Mouse (Mus musculus) CD4-positive, CD25-positive, alpha-beta regulatory T cell, adult 2 months (primary cell): ENCODE data around the gene Dusp7.

Experiments used
- DNase-seq: peaks from one replicate; pipeline ENCODE4 v3.0.0-alpha.2; 2012; ENCODE audit warnings: low read depth, low spot score

The Dusp7 gene

GRCm38 (mm10) chr9:106378753-106379152, 10.3 kb downstream of the Dusp7 start:
- DNase-seq, result no peak

GRCm38 (mm10) chr9:106386181-106386864, 17.9 kb downstream of the Dusp7 start:
- DNase-seq, result peak; percentile 65

DNA sequence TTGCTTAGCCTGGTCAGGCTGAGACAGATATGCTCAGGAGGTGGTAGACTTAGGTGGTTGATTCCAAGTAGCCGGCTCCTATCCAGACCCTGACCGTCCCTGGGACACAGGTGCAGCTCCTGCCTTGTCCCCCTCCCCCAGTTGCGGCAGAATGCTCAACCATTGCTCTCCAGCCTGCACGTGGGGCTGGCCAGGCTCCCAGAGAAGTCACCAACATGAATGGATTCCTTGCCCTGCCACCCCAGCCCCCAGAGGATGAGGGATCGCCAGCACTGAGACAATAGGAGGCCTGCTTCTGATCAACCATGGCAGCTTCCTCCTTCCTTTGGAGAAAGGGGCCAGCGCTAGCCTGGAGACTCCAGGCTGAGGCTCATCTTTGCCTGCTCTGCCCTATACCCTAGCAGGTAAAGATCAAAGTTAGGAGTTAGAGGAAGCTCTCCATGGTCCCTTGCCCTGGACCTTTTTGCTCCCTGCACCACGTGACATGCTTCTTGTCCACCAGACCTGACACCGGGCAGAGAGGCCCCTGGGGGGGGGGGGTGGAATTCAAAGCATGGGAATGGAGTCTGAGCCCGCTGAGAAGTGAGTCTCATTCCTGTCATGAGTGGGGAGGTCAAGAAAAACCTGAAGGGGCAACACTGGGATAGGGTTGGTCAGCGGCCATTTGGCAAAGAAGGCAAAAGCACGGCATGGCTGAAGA, 24.5 kb downstream of the Dusp7 start:
- no peak for DNase-seq

GRCm38 (mm10) chr9:106393548-106393947, 25.1 kb downstream of the Dusp7 start:
- no peak for DNase-seq

DNA sequence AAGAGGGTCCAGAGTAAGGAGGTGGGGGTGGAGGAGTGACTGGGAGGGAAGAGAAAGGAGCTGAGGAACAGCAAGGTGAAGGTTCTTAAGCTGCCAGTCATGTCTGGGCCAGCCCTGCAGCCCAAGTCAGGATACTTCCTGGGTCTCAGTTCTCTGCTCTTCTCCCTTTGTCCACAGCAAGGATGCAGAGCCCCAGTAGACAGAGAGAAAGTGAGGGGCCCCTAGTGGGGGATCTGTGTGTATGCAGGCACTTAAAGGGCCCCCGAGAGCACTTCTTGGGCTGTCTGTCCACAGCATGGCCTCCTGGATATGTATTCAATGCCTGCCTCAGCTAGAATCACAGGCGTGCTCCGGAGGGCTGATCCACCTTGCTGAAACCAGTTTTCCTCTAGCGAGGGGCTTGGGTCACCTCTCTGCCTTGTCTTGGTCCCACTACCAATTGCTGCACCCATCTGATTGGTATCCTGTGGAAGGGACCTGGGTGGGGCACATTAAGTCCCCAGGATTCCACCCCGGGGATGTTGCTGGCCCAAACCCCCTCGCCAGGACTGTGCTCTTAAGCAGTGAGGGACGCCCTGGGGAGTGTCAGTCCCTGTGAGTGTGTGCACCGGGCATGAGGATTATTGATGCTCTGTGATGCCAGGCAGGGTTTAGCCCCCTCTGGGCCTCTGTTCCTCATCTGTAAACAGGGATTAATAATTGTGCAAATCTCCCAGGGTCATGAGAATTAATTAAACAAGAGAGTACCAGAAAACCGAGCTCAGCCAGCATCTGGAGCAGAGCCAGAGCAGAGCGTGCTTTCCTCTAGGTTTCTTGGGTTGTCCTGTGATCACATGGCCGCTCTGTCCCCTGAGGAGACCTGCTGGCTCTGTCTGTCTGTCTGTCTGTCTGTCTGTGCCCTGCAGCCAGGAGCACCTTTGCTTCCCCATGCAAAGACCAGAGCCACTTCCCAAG, 26.5 kb downstream of the Dusp7 start:
- DNase-seq, result peak; percentile 57

DNA sequence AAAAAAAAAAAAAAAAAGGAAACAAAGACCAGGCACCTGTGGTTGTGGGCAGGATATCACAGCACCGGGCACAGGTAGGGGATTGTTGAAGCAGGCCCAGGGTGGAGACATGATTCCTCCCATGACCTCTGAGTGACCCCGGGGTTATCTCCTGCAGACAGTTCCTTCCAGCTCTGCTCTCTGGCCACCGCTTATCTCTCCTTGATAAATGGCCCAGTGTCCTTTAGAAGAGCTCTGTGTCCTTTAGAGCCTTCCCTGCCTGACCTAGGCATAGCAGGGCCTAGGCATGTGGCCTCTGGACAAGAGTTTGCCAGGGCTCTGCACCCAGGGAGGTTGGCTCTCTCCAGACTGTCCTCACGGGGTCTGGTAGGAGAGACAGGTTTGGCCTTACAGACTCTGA, 29.3 kb downstream of the Dusp7 start:
- DNase-seq, result no peak

GRCm38 (mm10) chr9:106398667-106399311, 30.4 kb downstream of the Dusp7 start:
- no peak for DNase-seq

- no peak for DNase-seq
These were observed 31.4 kb downstream of the Dusp7 start for GRCm38 (mm10) chr9:106399808-106400207.

DNA sequence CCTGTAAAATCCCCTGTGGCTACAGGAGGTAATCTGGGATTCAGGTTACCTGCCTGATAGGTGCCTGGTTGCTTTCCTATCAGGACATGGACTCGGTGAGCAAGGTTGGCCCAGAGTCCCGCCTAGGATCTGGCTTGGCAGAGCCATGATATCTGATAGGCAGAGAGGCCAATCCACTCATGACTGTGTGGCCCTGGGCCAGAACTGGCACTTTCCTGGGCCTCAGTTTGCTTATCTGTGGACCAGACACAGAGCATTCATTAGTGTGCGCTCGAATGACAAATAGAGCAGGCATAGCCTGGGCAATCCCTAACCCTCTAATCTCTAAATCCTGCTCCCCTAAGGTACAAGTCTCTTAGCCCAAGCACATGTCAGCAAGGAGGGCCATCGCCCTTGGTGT, 33.7 kb downstream of the Dusp7 start:
- DNase-seq, result no peak

DNA sequence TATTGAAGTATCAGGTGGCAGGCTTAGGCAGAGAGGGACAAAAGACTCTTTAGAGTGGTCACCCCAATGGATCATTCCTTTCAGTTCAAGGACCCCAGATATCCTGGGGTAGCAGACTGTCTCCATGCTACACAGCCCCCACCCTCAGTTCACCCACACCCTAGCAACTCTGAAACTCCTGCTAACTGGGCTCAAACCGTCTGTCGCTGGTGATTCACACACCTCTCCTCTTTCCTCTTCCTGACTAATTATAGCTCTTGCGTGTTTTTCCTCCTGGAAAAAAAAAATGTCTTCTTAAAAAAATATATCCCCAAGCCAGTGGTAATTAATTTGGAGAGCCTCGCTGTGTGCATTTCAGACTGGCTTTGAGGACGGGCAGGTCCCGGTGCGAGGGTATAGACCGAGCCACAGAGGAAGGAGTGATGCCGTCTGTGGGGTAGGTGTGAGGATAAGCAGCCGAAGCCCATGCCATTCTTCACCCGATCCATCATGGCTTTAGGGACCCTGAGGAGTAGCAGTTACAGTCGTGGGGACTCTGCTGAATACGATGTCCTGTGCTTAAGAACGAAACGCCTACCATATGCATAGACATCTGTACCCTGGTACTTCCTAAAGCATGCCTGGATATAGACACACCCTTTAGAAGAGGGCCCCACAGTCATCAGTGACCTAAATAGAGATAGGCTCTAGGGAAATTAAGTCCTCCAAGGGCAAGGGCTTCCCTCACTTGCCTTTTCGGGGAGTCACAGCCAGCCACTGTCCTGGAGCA, 34.4 kb downstream of the Dusp7 start:
- DNase-seq, result no peak

DNA sequence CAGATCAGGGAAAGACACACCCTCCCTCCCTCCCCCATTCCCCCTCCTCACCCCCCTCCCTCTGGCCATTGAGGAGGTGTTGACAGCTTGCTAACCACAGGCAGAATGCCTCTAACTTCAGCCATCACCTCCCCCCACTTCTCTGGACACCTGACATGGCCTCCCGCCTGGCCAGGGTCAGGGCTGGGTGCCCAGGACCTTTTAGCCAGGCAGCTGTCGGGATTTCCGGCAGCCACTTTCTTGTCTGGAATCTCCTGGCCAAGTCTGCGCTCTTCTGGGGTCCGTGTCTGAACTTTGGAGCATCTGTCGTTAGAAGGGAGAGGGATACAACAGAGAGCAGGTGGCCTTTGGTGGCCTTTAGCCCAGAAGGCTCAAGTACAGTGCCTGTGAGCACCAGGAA, 36.8 kb downstream of the Dusp7 start:
- no peak for DNase-seq

GRCm38 (mm10) chr9:106406443-106407078, 38.1 kb downstream of the Dusp7 start:
- no peak for DNase-seq

DNA sequence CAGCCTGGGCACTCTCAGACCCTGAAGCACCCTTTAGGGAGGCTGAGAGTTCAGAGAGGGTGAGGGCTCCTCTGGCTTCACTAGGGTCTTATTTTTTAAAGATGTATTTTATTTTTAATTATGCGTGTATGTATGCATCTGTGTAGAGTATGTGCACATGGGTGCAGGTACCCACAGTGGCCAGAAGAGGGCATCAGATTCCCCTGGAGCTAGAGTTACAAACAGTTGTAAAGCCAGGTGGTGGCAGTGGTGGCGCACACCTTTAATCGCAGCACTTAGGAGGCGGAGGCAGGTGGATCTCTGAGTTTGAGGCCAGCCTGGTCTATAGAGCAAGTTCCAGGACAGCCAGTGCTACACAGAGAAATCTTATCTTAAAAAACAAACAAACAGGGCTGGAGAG, 40.7 kb downstream of the Dusp7 start:
- peak; percentile 31 for DNase-seq

GRCm38 (mm10) chr9:106410086-106410650, 41.7 kb downstream of the Dusp7 start:
- no peak for DNase-seq

GRCm38 (mm10) chr9:106411091-106411594, 42.7 kb downstream of the Dusp7 start:
- peak; percentile 21 for DNase-seq

- no peak for DNase-seq
These were observed 43.3 kb downstream of the Dusp7 start for GRCm38 (mm10) chr9:106411729-106412128.

DNA sequence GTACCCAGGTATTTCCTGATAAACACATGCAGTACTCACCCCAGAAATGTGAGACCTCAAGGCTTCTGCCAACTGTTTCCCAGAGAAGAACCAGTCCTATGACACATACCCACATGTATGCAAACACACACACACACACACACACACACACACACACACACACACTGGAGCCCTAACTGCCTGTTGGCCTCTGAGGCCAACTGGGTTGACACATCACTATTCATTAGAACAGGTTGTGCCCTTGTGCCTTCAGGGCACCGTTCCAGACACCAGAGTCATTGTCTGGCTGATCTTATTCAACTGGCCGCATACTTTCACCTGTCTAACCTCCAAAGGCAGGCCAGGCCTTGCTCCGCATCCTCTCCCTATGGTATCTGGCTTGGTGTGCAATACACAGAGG, 43.8 kb downstream of the Dusp7 start:
- DNase-seq, result no peak

DNA sequence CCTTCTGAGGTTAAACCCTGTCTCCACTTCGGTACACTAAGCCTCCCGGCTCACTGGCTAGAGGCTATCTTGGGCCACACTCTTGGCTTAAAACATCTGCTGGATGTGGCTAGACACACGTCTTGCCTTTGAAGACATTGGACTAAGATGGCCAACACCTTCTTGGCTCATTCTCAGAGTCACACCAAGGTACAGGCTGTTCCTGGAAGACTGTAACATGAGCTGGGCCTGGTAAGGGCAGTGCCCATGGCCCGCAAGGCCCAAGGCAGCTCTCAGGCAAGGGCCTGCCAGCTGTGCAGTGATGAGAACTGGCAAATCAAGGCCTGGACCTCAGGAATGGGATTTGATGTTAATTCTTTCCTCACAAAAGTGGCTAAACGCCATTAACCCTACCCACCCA, 45.2 kb downstream of the Dusp7 start:
- DNase-seq, result no peak

DNA sequence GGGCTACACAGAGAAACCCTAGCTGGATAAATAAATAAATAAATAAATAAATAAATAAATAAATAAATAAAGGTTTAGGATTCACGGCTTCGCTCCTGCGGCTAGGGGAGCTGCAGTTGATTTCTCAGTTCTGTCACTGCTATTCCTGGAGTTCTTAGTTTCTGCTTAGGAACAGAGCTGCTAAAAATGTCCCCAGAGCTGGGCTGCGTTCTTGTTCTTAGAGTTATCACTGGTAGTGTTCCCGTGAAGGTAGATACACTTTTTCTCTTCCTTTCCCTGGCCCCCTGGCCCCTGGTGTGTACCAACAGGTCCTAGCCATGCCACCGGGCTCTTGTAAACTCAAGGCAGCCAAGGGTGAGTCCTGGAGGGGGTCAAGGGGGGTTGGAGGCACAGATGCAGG, 48.4 kb downstream of the Dusp7 start:
- DNase-seq, result no peak
